Mouse (Mus musculus) erythroblast, embryonic 14.5 days (primary cell): ENCODE results near the gene Hoxa9. TPM values are rescaled to one million over a fixed set of nuclear protein-coding genes. Genes with fewer than 3 reads are reported as not detected.

ENCODE experiments used
- H3K27me3 ChIP-seq: 2 replicates; pipeline ENCODE4 v1.6.1; 2012; ENCODE audit warnings: inconsistent platforms; ENCODE audit not compliant: control insufficient read depth
- H3K36me3 ChIP-seq: 2 replicates; pipeline ENCODE4 v1.6.1; 2012; ENCODE audit warnings: mild to moderate bottlenecking, inconsistent platforms; ENCODE audit not compliant: control insufficient read depth
- H3K4me1 ChIP-seq: 2 replicates; pipeline ENCODE4 v1.6.1; 2012; ENCODE audit warnings: inconsistent platforms; ENCODE audit not compliant: control insufficient read depth
- H3K4me3 ChIP-seq: replicated peaks from 2 replicates; pipeline ENCODE3; 2012; ENCODE audit warnings: moderate library complexity, mild to moderate bottlenecking, inconsistent platforms
- H3K9me3 ChIP-seq: 2 replicates; pipeline ENCODE4 v1.6.1; 2012; ENCODE audit warnings: low read length, inconsistent platforms, mixed read lengths; ENCODE audit not compliant: control insufficient read depth
- GATA1 ChIP-seq: IDR thresholded peaks from 2 replicates; pipeline ENCODE4 v1.6.1; 2012; ENCODE audit warnings: low read length, inconsistent platforms, mixed read lengths
- TAL1 ChIP-seq: IDR thresholded peaks from 3 replicates; pipeline ENCODE4 v1.6.1; 2012; ENCODE audit warnings: low read length, inconsistent platforms, mixed read lengths
- polyA plus RNA-seq: library from polyadenylated mRNA; stranded (reverse); fragments of >175 nt; gene quantifications from 2 replicates; pipeline ENCODE4 v1.2.3, GENCODE M21; 2012

Gene Hoxa9
- polyA plus RNA-seq, 1 experiment = not detected

DNA sequence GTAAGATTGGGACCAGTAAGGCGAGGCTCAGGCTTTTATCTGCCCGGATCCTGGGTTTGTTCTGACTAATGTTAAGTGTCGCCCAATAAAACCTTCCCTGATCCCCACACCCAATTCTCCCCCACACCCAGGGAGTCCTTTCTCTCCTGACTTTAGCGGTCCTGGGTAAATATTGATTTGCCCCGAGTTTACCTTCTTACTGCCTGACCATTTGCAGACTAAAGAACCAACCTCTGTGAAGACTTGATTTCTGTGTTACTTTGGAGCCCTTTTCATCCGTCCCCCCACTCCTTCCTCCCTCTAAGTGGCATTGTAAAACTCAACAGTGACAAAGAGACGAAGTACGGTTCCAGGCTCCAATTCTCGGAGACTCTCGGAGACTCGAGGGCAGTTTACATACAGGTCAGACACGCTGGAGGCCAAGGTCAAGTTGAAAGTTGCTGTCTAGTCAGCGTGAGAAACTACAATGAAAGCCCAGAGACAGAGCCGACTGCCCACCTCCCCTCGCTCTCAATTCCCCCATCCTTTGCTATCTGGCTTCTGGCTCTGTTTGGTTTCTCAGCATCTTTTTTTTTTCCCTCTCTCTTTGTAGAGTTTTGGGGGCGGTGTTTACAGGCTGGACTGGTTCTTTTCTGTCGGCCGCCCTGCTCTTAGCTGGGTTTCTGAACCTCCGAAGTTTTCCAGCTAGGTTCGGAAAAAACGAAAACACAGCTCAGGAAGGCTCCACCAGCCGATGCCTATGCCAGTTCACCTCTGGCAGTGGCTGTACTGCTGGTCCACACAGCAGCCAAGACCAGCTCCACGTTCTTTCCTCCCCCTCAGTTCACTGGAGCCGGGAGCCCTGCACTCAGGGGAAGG lies 31.8 kb upstream of the Hoxa9 start:
- Histone ChIP-seq H3K4me1 (no peaks in the 10 kb centered on the region), H3K36me3 (no peaks in the 10 kb centered on the region), H3K27me3 (peaks cover 100% of the 10 kb centered on the region), H3K4me3 (no peak overlapping the region), H3K9me3 (peaks cover 2% of the 10 kb centered on the region; the same call in 1 of the 2 replicates)
- TF ChIP-seq TAL1 = no peak
- no peak for TF ChIP-seq GATA1

DNA sequence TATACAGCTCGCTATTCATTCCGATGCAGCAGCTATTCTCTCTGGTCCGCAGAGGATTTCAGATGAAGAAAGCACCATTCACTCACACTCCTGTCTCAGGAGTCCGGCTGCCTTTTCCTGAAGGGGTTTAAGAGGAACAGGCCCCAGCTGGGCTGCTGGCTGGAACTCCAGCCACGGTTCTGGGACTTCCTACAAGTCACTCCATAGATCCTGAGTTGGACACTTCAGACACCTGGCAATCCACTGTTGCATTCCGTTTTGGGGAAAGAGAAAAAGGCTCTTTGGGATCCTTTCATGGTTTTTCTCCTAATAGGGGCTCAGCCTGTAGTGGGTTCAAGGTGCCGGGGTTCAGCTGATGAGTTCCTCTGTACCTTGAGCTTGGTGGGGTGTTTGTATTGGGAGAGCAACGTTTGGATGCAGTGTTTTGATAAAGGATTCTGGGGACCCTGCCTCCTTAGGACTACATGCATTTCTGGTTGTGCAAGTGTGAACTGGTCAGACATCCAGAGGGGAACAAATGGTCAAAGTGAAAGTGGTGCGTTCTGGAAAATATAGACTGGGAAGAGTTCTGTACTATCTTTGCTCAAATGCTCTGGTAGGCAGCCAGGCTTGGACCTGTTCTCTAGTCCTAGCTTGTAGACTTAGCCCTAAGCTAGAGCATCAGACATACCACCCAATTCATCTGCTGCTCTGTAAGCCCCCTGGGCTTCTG lies 31.0 kb upstream of the Hoxa9 start:
- TF ChIP-seq TAL1 (no peak), GATA1 (no peak)
- Histone ChIP-seq H3K4me1 (no peaks in the 10 kb centered on the region), H3K4me3 (no peak overlapping the region), H3K36me3 (no peaks in the 10 kb centered on the region), H3K9me3 (peaks cover 2% of the 10 kb centered on the region; the same call in 1 of the 2 replicates), H3K27me3 (peaks cover 100% of the 10 kb centered on the region)

DNA sequence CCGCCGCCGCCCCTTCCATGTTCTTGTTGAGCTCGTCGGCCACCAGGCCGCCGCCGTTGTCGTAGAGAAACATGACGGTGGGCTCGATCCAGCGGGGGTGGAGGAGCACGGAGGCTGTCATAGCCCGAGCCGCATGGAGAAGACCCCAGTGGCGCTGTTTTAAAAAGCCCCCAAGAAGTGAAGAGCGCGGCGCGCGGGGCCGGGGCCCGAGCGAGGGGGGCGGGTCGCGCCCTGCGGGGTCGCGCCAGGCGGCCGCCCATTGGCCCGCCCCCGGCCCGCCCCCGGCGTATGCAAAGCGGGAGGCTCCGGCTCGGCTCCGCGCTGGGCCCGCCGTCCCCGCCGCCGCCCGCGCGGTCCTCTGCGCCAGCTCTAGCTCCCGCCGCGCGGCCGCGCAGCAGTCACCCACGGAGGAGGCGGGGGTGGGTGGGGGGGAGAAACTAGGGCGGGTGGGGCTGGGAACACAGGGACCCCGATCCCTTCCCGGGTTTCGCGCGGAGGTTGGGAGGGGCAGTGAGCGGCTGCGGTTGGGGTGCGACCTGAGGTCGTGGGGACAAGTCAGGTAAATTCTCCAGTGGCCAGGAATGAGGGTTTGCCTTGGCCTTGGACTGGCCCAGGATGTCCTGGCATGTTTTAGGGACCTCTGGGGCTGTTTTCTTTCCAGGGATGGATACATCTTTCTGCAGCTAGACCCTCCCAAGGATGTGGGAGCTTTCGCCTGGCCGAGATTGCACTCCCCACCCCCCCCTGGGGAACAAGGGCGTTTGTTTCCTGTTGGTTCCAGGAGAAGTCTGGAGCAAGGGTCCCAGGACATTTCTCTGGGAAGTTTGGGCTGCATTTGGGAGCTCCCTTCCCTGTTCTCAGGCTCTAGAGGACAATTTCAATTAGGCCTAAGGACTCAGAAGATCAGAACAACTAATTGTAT lies 30.0 kb upstream of the Hoxa9 start, which contains the start of gene Hoxa13:
Gene Hoxa13, minus strand, starts transcription at position 227 of the 922 bp plus-strand sequence.
- H3K4me3 ChIP-seq = no peak within 1 kb of the TSS
- no peaks in the 10 kb centered on the region for H3K36me3 ChIP-seq
- no peaks in the 10 kb centered on the region for H3K4me1 ChIP-seq
- peaks cover 100% of the 10 kb centered on the region for H3K27me3 ChIP-seq
- TF ChIP-seq TAL1 = no peak
- TF ChIP-seq GATA1 = no peak
- peaks cover 2% of the 10 kb centered on the region; the same call in 1 of the 2 replicates for H3K9me3 ChIP-seq

DNA sequence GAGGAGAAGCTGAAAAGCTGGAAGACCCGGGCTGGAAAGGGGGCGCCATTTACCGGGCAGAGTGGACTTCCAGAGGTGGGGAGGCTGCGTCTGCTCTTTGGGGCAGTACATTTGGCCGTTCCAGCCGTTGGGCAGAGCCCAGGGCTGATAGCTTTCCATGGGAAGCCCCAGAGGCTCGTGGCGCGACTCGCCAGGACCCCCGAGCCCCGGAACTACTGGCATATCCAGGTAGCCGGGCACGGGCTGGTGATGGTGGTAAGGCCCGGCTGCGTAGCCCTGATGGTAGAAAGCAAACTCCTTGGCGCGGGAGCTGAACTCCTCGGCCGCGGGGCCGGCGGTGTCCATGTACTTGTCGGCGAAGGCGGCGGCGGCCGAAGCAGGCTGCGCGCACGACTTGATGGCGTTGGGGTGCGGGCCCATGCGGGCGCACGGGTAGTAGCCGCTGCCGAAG lies 28.9 kb upstream of the Hoxa9 start:
- TF ChIP-seq TAL1 (no peak), GATA1 (no peak)
- Histone ChIP-seq H3K27me3 (peaks cover 99% of the 10 kb centered on the region), H3K36me3 (no peaks in the 10 kb centered on the region), H3K4me3 (no peak overlapping the region), H3K4me1 (no peaks in the 10 kb centered on the region), H3K9me3 (peaks cover 2% of the 10 kb centered on the region; the same call in 1 of the 2 replicates)

DNA sequence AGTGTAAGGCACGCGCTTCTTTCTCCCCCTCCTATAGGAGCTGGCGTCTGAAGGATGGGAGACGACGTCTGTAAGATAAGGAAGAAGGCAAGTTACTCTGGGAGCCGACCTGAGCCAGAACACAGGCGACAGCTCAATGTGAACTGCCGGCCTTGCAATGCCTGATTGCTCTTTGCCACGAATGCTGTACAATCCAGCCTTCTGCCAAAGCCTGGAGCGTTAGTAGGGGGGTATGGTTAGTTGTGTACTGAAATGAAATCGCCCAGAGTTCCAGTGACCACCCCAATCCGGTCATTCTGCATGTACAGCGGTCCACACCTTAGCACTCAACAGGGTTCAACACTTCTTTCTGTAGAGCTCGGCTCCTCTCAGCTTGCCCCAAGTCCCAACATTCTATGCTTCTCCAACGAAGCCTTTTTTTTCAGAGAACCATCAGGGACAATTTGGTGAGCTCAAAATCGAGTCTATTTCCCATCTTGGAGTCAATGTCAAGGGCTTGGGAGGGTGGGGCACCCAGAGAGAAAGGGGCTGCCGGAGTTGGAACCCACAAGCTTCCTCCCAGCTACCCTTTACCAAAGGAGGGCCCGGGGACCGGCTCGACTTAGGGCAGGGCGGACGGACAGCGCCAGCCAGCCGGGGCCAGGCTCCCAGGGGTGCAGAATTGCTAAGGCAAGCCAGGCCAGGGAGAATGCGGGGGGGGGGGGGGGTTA lies 28.3 kb upstream of the Hoxa9 start:
- Histone ChIP-seq H3K9me3 (peaks cover 2% of the 10 kb centered on the region; the same call in 1 of the 2 replicates), H3K27me3 (peaks cover 99% of the 10 kb centered on the region), H3K36me3 (no peaks in the 10 kb centered on the region), H3K4me3 (no peak overlapping the region), H3K4me1 (no peaks in the 10 kb centered on the region)
- TF ChIP-seq TAL1 (no peak), GATA1 (no peak)

DNA sequence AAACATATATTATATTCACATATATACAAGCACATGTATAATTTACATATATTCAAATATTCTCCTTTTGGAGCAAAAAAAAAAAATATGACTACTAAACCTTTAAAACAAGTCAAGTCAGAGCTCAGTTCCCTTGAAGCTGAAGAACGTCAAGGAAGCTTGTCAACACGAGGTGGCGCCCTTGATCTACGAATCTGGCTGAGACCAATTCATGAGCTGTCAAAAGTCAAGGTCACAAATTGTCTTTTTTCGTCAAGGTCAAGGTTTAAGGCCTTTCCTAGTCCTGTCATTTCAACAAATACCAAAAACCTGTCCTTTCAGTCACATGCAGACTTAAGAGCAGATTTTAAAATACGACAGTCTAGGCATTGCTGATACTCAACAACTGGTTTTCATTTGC lies 26.1 kb upstream of the Hoxa9 start:
- TF ChIP-seq TAL1 = no peak
- TF ChIP-seq GATA1 = no peak
- Histone ChIP-seq H3K27me3 (peaks cover 99% of the 10 kb centered on the region), H3K9me3 (peaks cover 2% of the 10 kb centered on the region; the same call in 1 of the 2 replicates), H3K36me3 (no peaks in the 10 kb centered on the region), H3K4me1 (no peaks in the 10 kb centered on the region), H3K4me3 (no peak overlapping the region)

DNA sequence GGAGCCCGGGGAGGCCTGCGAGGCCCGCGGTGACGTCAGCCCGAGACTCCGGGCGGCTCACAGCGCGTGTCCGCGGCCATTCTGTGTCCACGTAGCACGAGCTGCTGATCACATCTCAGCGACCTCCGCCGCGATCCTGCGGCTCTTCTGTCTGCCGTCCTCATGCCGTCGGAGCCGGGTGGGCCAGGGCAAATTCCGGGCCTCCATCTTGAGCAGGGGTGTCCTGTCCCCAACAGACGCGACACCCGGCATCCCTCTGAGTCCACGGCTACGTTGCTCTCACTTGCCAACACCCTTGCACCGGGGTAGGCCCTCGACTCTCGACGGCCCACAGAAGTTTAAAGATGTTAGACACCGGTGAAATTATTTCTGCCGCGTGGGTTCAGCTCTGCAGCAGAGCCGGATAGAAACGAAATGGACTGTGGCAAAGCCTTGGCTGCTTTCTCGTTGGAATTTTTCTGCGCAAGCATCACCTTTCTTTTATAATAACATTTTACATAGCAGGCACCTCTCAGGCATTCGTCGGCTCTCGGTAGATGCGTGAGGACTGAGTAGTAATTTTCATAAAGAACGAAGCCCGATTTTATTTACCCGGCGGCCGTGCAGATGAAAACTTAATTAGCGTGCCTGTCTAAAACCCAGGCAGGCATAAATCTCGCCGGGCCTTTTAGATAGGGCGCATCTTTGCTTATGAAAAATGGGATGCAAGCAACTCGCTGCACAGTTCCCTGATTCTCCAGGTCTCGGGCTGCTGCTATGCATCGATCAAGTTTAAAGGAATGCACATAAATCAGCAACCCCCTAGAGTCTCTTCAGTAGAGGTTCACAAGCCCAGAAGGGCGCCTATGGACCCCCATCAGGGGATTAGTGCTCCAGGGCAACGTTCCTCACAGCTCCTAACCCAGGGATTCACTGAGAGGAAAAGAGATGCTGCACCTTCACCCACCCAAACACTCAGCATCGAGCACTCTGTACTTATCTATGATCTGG lies 22.9 kb upstream of the Hoxa9 start:
- H3K36me3 ChIP-seq = no peaks in the 10 kb centered on the region
- H3K4me1 ChIP-seq = no peaks in the 10 kb centered on the region
- TF ChIP-seq GATA1 (no peak), TAL1 (no peak)
- H3K9me3 ChIP-seq = no peaks in the 10 kb centered on the region; the same call in 1 of the 2 replicates
- peaks cover 99% of the 10 kb centered on the region for H3K27me3 ChIP-seq
- H3K4me3 ChIP-seq = no peak overlapping the region
